Mouse (Mus musculus): ENCODE data around the gene Slc33a1. TPM values are rescaled to one million over a fixed set of nuclear protein-coding genes. Genes with fewer than 3 reads are reported as not detected.

Gene Slc33a1
- polyA plus RNA-seq, 1 experiment, result 18.5 TPM

- TF ChIP-seq CTCF (IDR thresholded peaks at IDR 0.05; ENCODE audit: extremely low read depth, insufficient read depth, low read length), result no peak
- TF ChIP-seq POLR2A (IDR thresholded peaks at IDR 0.05; ENCODE audit: extremely low read depth, insufficient read depth, low read length), result no peak
- peak within 1 kb of the TSS; percentile 58 for H3K4me3 ChIP-seq (ENCODE audit: insufficient read depth, low read length)
- no peaks in the 10 kb centered on the region for H3K4me1 ChIP-seq (ENCODE audit: control insufficient read depth, insufficient read depth, low read length)
- H3K27ac ChIP-seq (ENCODE audit: insufficient read depth, low read length), result no peak within 1 kb of the TSS
These were observed 65.3 kb downstream of the Slc33a1 start, which contains the start of gene Plch1 for GRCm38 (mm10) chr3:63899309-63899695. Plch1 (minus strand) TSS chr3:63899472.

- TF ChIP-seq POLR2A (IDR thresholded peaks at IDR 0.05; ENCODE audit: extremely low read depth, insufficient read depth, low read length) (peak; percentile 43; the same call in 1 of the 2 replicates), CTCF (IDR thresholded peaks at IDR 0.05; ENCODE audit: extremely low read depth, insufficient read depth, low read length) (no peak)
- Histone ChIP-seq H3K4me3 (ENCODE audit: insufficient read depth, low read length) (peak overlapping the region; percentile 58), H3K4me1 (ENCODE audit: control insufficient read depth, insufficient read depth, low read length) (no peaks in the 10 kb centered on the region), H3K27ac (ENCODE audit: insufficient read depth, low read length) (no peak overlapping the region)
These were observed 65.8 kb downstream of the Slc33a1 start for GRCm38 (mm10) chr3:63898581-63899308.

- no peak for TF ChIP-seq CTCF (IDR thresholded peaks at IDR 0.05; ENCODE audit: extremely low read depth, insufficient read depth, low read length)
- TF ChIP-seq POLR2A (IDR thresholded peaks at IDR 0.05; ENCODE audit: extremely low read depth, insufficient read depth, low read length), result no peak
- Histone ChIP-seq H3K4me3 (ENCODE audit: insufficient read depth, low read length) (no peak overlapping the region), H3K27ac (ENCODE audit: insufficient read depth, low read length) (no peak overlapping the region), H3K4me1 (ENCODE audit: control insufficient read depth, insufficient read depth, low read length) (no peaks in the 10 kb centered on the region)
These were observed 67.4 kb downstream of the Slc33a1 start for GRCm38 (mm10) chr3:63897177-63897576.

GRCm38 (mm10) chr3:63896303-63896702 lies 68.3 kb downstream of the Slc33a1 start:
- Histone ChIP-seq H3K4me3 (ENCODE audit: insufficient read depth, low read length) (no peak overlapping the region), H3K27ac (ENCODE audit: insufficient read depth, low read length) (no peak overlapping the region), H3K4me1 (ENCODE audit: control insufficient read depth, insufficient read depth, low read length) (no peaks in the 10 kb centered on the region)
- no peak for TF ChIP-seq CTCF (IDR thresholded peaks at IDR 0.05; ENCODE audit: extremely low read depth, insufficient read depth, low read length)
- TF ChIP-seq POLR2A (IDR thresholded peaks at IDR 0.05; ENCODE audit: extremely low read depth, insufficient read depth, low read length), result no peak

GRCm38 (mm10) chr3:63895786-63896185 lies 68.8 kb downstream of the Slc33a1 start:
- no peak for TF ChIP-seq POLR2A (IDR thresholded peaks at IDR 0.05; ENCODE audit: extremely low read depth, insufficient read depth, low read length)
- TF ChIP-seq CTCF (IDR thresholded peaks at IDR 0.05; ENCODE audit: extremely low read depth, insufficient read depth, low read length), result no peak
- Histone ChIP-seq H3K4me3 (ENCODE audit: insufficient read depth, low read length) (no peak overlapping the region), H3K27ac (ENCODE audit: insufficient read depth, low read length) (no peak overlapping the region), H3K4me1 (ENCODE audit: control insufficient read depth, insufficient read depth, low read length) (no peaks in the 10 kb centered on the region)

GRCm38 (mm10) chr3:63893677-63894076 lies 70.9 kb downstream of the Slc33a1 start:
- H3K27ac ChIP-seq (ENCODE audit: insufficient read depth, low read length), result no peak overlapping the region
- no peaks in the 10 kb centered on the region for H3K4me1 ChIP-seq (ENCODE audit: control insufficient read depth, insufficient read depth, low read length)
- H3K4me3 ChIP-seq (ENCODE audit: insufficient read depth, low read length), result no peak overlapping the region
- no peak for TF ChIP-seq POLR2A (IDR thresholded peaks at IDR 0.05; ENCODE audit: extremely low read depth, insufficient read depth, low read length)
- no peak for TF ChIP-seq CTCF (IDR thresholded peaks at IDR 0.05; ENCODE audit: extremely low read depth, insufficient read depth, low read length)

GRCm38 (mm10) chr3:63892154-63892553 lies 72.4 kb downstream of the Slc33a1 start:
- no peak overlapping the region for H3K27ac ChIP-seq (ENCODE audit: insufficient read depth, low read length)
- H3K4me3 ChIP-seq (ENCODE audit: insufficient read depth, low read length), result no peak overlapping the region
- H3K4me1 ChIP-seq (ENCODE audit: control insufficient read depth, insufficient read depth, low read length), result no peaks in the 10 kb centered on the region
- no peak for TF ChIP-seq POLR2A (IDR thresholded peaks at IDR 0.05; ENCODE audit: extremely low read depth, insufficient read depth, low read length)
- no peak for TF ChIP-seq CTCF (IDR thresholded peaks at IDR 0.05; ENCODE audit: extremely low read depth, insufficient read depth, low read length)

Other genes with a start within 250 kb of the Slc33a1 start
- gene Plch1, start 65.3 kb downstream of the Slc33a1 start, polyA plus RNA-seq (2012; rRNA removed), result 5.0 TPM in 2 replicates
- 9.0 and 9.9 TPM in 2 replicates for gene E130311K13Rik, start 35.3 kb downstream of the Slc33a1 start, polyA plus RNA-seq (2012; rRNA removed)
- 15.9 and 16.1 TPM in 2 replicates for gene Gmps, start 11.3 kb upstream of the Slc33a1 start, polyA plus RNA-seq (2012; rRNA removed)
- 0.38 and 0.42 TPM in 2 replicates for gene Vmn2r1, start 116.8 kb upstream of the Slc33a1 start, polyA plus RNA-seq (2012; rRNA removed)
- not detected in 2 replicates for gene Vmn2r2, start 177.2 kb upstream of the Slc33a1 start, polyA plus RNA-seq (2012; rRNA removed)